Mouse (Mus musculus): ENCODE data around the gene Mob3b. TPM values are rescaled to one million over a fixed set of nuclear protein-coding genes. Genes with fewer than 3 reads are reported as not detected.

The Mob3b gene
- total and polyA plus RNA-seq, 2 experiments = 16.5 to 18.3 TPM

- Histone ChIP-seq H3K36me3 (ENCODE audit: control insufficient read depth, insufficient read depth, low read length) (no peaks in the 10 kb centered on the region), H3K27ac (replicated peaks; ENCODE audit: insufficient read depth, low read depth, low read length) (peak overlapping the region; percentile 99), H3K4me1 (ENCODE audit: control insufficient read depth, insufficient read depth, low read length) (peaks cover 7% of the 10 kb centered on the region; the same call in 1 of the 2 replicates), H3K27me3 (ENCODE audit: control insufficient read depth, insufficient read depth, low read length) (no peaks in the 10 kb centered on the region), H3K4me3 (ENCODE audit: insufficient read depth, low read depth, low read length) (peak overlapping the region; percentile 95), H3K79me2 (ENCODE audit: control insufficient read depth, insufficient read depth, low read length) (peaks cover 13% of the 10 kb centered on the region; the same call in 1 of the 2 replicates), H3K9ac (ENCODE audit: low read depth, low read length) (peak overlapping the region; percentile 93)
- peak; percentile 99 for DNase-seq (ENCODE audit: extremely low read depth, low read depth, low spot score)
- TF ChIP-seq POLR2A (IDR thresholded peaks at IDR 0.05; ENCODE audit: extremely low read depth, insufficient read depth, low read length) (no peak), CTCF (IDR thresholded peaks at IDR 0.05; ENCODE audit: low read depth, low read length) (peak; percentile 60)
- 12% methylated on average over 20 of the region's 20 CpGs for WGBS
Observed at GRCm38 (mm10) chr4:35155132-35155922, 2.0 kb downstream of the Mob3b start.

DNA sequence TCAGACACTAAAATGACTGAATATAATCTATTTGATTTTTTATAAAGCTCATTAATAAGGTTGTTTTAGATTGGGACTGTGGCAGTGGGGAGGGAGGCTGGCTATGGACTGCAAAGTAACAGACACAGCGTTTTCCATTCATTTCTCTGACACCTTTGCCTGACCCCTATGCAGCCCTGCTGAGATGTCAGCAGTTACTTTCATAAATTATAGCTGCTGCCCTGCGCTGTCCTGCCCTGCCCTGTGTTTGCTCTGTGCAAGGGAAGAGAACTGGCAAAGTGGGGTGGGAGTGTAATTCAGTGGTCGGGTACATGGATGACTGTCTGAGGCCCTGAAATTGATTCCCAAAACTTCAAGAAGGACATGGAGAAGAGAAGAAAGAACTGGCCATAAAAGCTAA lies 3.2 kb downstream of the Mob3b start:
- Histone ChIP-seq H3K79me2 (ENCODE audit: control insufficient read depth, insufficient read depth, low read length) (peaks cover 13% of the 10 kb centered on the region; the same call in 1 of the 2 replicates), H3K4me3 (ENCODE audit: insufficient read depth, low read depth, low read length) (no peak overlapping the region), H3K9ac (ENCODE audit: low read depth, low read length) (no peak overlapping the region), H3K36me3 (ENCODE audit: control insufficient read depth, insufficient read depth, low read length) (no peaks in the 10 kb centered on the region), H3K4me1 (ENCODE audit: control insufficient read depth, insufficient read depth, low read length) (peaks cover 7% of the 10 kb centered on the region; the same call in 1 of the 2 replicates), H3K27ac (replicated peaks; ENCODE audit: insufficient read depth, low read depth, low read length) (no peak overlapping the region), H3K27me3 (ENCODE audit: control insufficient read depth, insufficient read depth, low read length) (no peaks in the 10 kb centered on the region)
- no peak for TF ChIP-seq POLR2A (IDR thresholded peaks at IDR 0.05; ENCODE audit: extremely low read depth, insufficient read depth, low read length)
- TF ChIP-seq CTCF (IDR thresholded peaks at IDR 0.05; ENCODE audit: low read depth, low read length) = no peak
- WGBS = 26% methylated on average over 3 of the region's 3 CpGs
- DNase-seq (ENCODE audit: extremely low read depth, low read depth, low spot score) = no peak

DNA sequence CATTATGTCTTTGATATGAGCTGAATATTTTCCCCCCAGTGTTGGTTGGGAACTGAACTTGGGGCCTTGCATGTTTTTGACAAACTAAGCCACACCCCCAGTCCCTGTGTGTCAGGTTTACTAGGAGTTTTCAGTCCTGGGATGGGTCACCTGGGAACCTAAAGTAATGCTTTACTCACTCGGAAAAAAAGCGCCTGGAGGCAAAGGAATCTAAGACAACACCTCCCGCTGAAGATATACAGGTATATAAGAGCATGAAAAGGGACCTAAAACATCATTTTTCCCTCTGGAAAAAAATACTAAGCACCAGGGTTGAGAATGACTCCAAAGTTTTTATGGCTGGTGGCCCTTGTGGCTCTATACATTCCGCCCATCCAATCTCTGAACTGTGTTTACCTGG lies 5.5 kb downstream of the Mob3b start, which contains the start of gene Ifnk:
Ifnk (plus strand) TSS at position 301 of the 400 bp plus-strand sequence.
- Histone ChIP-seq H3K36me3 (ENCODE audit: control insufficient read depth, insufficient read depth, low read length) (no peaks in the 10 kb centered on the region), H3K79me2 (ENCODE audit: control insufficient read depth, insufficient read depth, low read length) (peaks cover 18% of the 10 kb centered on the region; the same call in 1 of the 2 replicates), H3K9ac (ENCODE audit: low read depth, low read length) (no peak within 1 kb of the TSS), H3K27ac (replicated peaks; ENCODE audit: insufficient read depth, low read depth, low read length) (no peak within 1 kb of the TSS), H3K4me3 (ENCODE audit: insufficient read depth, low read depth, low read length) (no peak within 1 kb of the TSS), H3K27me3 (ENCODE audit: control insufficient read depth, insufficient read depth, low read length) (no peaks in the 10 kb centered on the region), H3K4me1 (ENCODE audit: control insufficient read depth, insufficient read depth, low read length) (peaks cover 14% of the 10 kb centered on the region; the same call in 1 of the 2 replicates)
- TF ChIP-seq CTCF (IDR thresholded peaks at IDR 0.05; ENCODE audit: low read depth, low read length) (no peak), POLR2A (IDR thresholded peaks at IDR 0.05; ENCODE audit: extremely low read depth, insufficient read depth, low read length) (no peak)
- 85% methylated on average over 4 of the region's 4 CpGs for WGBS
- DNase-seq (ENCODE audit: extremely low read depth, low read depth, low spot score) = no peak

- Histone ChIP-seq H3K27ac (replicated peaks; ENCODE audit: insufficient read depth, low read depth, low read length) (no peak overlapping the region), H3K79me2 (ENCODE audit: control insufficient read depth, insufficient read depth, low read length) (peaks cover 22% of the 10 kb centered on the region; the same call in 1 of the 2 replicates), H3K4me1 (ENCODE audit: control insufficient read depth, insufficient read depth, low read length) (peaks cover 19% of the 10 kb centered on the region; the same call in 1 of the 2 replicates), H3K27me3 (ENCODE audit: control insufficient read depth, insufficient read depth, low read length) (no peaks in the 10 kb centered on the region), H3K4me3 (ENCODE audit: insufficient read depth, low read depth, low read length) (no peak overlapping the region), H3K36me3 (ENCODE audit: control insufficient read depth, insufficient read depth, low read length) (no peaks in the 10 kb centered on the region), H3K9ac (ENCODE audit: low read depth, low read length) (no peak overlapping the region)
- TF ChIP-seq POLR2A (IDR thresholded peaks at IDR 0.05; ENCODE audit: extremely low read depth, insufficient read depth, low read length) (no peak), CTCF (IDR thresholded peaks at IDR 0.05; ENCODE audit: low read depth, low read length) (no peak)
- 37% methylated on average over 3 of the region's 3 CpGs for WGBS
- DNase-seq (ENCODE audit: extremely low read depth, low read depth, low spot score) = peak; percentile 67
Observed at GRCm38 (mm10) chr4:35150706-35151105, 6.6 kb downstream of the Mob3b start.

DNA sequence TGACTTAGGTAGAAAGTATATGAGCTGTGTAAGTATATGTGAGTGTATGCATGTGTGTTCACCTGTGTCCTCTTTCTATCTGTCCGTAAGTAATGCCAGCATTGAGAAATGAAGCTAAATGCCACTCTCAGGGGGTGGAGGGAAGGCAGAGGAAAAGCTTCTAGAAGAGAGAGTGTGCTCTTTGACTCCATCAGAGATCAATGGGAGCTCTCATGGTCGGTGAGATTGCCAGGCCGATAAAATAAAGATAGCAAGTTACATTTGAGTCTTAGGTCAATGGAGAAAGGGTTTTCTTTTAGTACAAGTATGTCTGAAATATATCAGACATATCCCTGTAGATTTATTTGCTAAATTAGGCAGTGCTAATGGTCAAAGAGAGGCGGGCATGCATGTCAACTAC lies 9.0 kb downstream of the Mob3b start:
- Histone ChIP-seq H3K36me3 (ENCODE audit: control insufficient read depth, insufficient read depth, low read length) (no peaks in the 10 kb centered on the region), H3K27me3 (ENCODE audit: control insufficient read depth, insufficient read depth, low read length) (no peaks in the 10 kb centered on the region), H3K27ac (replicated peaks; ENCODE audit: insufficient read depth, low read depth, low read length) (no peak overlapping the region), H3K79me2 (ENCODE audit: control insufficient read depth, insufficient read depth, low read length) (peaks cover 32% of the 10 kb centered on the region; the same call in 1 of the 2 replicates), H3K9ac (ENCODE audit: low read depth, low read length) (no peak overlapping the region), H3K4me1 (ENCODE audit: control insufficient read depth, insufficient read depth, low read length) (peaks cover 17% of the 10 kb centered on the region; the same call in 1 of the 2 replicates), H3K4me3 (ENCODE audit: insufficient read depth, low read depth, low read length) (no peak overlapping the region)
- DNase-seq (ENCODE audit: extremely low read depth, low read depth, low spot score) = peak; percentile 72
- WGBS = 39% methylated on average over 4 of the region's 4 CpGs
- no peak for TF ChIP-seq CTCF (IDR thresholded peaks at IDR 0.05; ENCODE audit: low read depth, low read length)
- no peak for TF ChIP-seq POLR2A (IDR thresholded peaks at IDR 0.05; ENCODE audit: extremely low read depth, insufficient read depth, low read length)

Measured in liver, adult 2 months (tissue).